Mouse (Mus musculus) CH12.LX (cell line): ENCODE data around the gene Bckdk. TPM values are rescaled to one million over a fixed set of nuclear protein-coding genes. Genes with fewer than 3 reads are reported as not detected.

Source experiments
- DNase-seq: peaks from one replicate; pipeline ENCODE4 v3.0.0-alpha.2; 2013; ENCODE audit errors: extremely low read depth
- H3K27ac ChIP-seq: 2 replicates; pipeline ENCODE4 v1.5.1; 2012; ENCODE audit warnings: low read depth, mild to moderate bottlenecking, control low read depth, moderate library complexity; ENCODE audit not compliant: insufficient read depth
- H3K27me3 ChIP-seq: replicated peaks from 2 replicates; pipeline ENCODE3; 2012; ENCODE audit warnings: inconsistent platforms
- H3K36me3 ChIP-seq, 2 experiments: replicated peaks in 1 of 2; 2 replicates each; pipeline versions ENCODE3 to v1.6.1; 2012; ENCODE audit warnings: inconsistent platforms in 1 of 2, low read length in 1 of 2, mild to moderate bottlenecking in 1 of 2, mixed read lengths in 1 of 2, moderate library complexity in 1 of 2; ENCODE audit not compliant: control insufficient read depth in 1 of 2, insufficient read depth in 1 of 2
- H3K4me1 ChIP-seq, 2 experiments: 2 replicates each; pipeline ENCODE4 v1.6.1; 2012; ENCODE audit warnings: inconsistent platforms in 1 of 2, moderate library complexity in 1 of 2; ENCODE audit not compliant: insufficient read depth in 2 of 2, control insufficient read depth in 1 of 2
- H3K4me2 ChIP-seq: 2 replicates; pipeline ENCODE4 v1.6.1; 2012; ENCODE audit warnings: low read depth, mild to moderate bottlenecking, control low read depth; ENCODE audit not compliant: poor library complexity, insufficient read depth, severe bottlenecking
- H3K4me3 ChIP-seq, 3 experiments: fragments of 150-350 bp in 1 of 3; sonication (generic) in 1 of 3; replicated peaks in 1 of 3; 2 replicates each; pipeline versions ENCODE3 to v1.5.1; 2011 to 2012; ENCODE audit warnings: low read depth in 2 of 3, low read length in 2 of 3, mild to moderate bottlenecking in 2 of 3, moderate library complexity in 2 of 3, control low read depth in 1 of 3, improper control_type of control experiment in 1 of 3, inconsistent platforms in 1 of 3, mixed read lengths in 1 of 3; ENCODE audit not compliant: poor library complexity in 1 of 3
- H3K79me2 ChIP-seq: replicated peaks from 2 replicates; pipeline ENCODE4 v1.6.1; 2012; ENCODE audit warnings: mild to moderate bottlenecking, moderate library complexity; ENCODE audit not compliant: control insufficient read depth, poor library complexity, insufficient read depth, severe bottlenecking; ENCODE audit errors: extremely low read depth
- H3K9ac ChIP-seq: 2 replicates; pipeline ENCODE4 v1.6.1; 2012; ENCODE audit warnings: low read depth, mild to moderate bottlenecking, control low read depth, moderate library complexity; ENCODE audit not compliant: insufficient read depth
- H3K9me3 ChIP-seq: replicated peaks from 2 replicates; pipeline ENCODE3; 2012; ENCODE audit warnings: low read length, inconsistent platforms, mixed read lengths
- CHD1 ChIP-seq: IDR thresholded peaks from 2 replicates; pipeline ENCODE4 v1.6.1; 2012; ENCODE audit warnings: low read depth, low read length, improper control_type of control experiment, inconsistent platforms
- CHD2 ChIP-seq: IDR thresholded peaks from 2 replicates; pipeline ENCODE4 v1.6.1; 2011; ENCODE audit warnings: low read length, improper control_type of control experiment
- ELF1 ChIP-seq: IDR thresholded peaks from 2 replicates; pipeline ENCODE4 v1.6.1; 2014; ENCODE audit warnings: low read depth, mild to moderate bottlenecking, inconsistent platforms, low read length, improper control_type of control experiment
- EP300 ChIP-seq: IDR thresholded peaks from 2 replicates; pipeline ENCODE4 v1.6.1; 2011; ENCODE audit warnings: low read length, improper control_type of control experiment
- ETS1 ChIP-seq: conservative IDR thresholded peaks from 2 replicates; pipeline ENCODE4 v1.6.1; 2012; ENCODE audit warnings: low read depth, mild to moderate bottlenecking, inconsistent platforms, low read length, improper control_type of control experiment, moderate library complexity
- GABPA ChIP-seq: IDR thresholded peaks from 2 replicates; pipeline ENCODE4 v1.6.1; 2012; ENCODE audit warnings: low read depth, low read length, improper control_type of control experiment, inconsistent platforms; ENCODE audit not compliant: insufficient replicate concordance
- IRF4 ChIP-seq: IDR thresholded peaks from 2 replicates; pipeline ENCODE4 v1.6.1; 2014; ENCODE audit warnings: low read depth, mild to moderate bottlenecking, inconsistent platforms, low read length, improper control_type of control experiment
- MAZ ChIP-seq: IDR thresholded peaks from 2 replicates; pipeline ENCODE4 v1.6.1; 2012; ENCODE audit warnings: low read depth, mild to moderate bottlenecking, inconsistent platforms, low read length, improper control_type of control experiment, moderate library complexity
- MEF2A ChIP-seq: IDR thresholded peaks from 2 replicates; pipeline ENCODE4 v1.6.1; 2014; ENCODE audit warnings: low read depth, mild to moderate bottlenecking, inconsistent platforms, low read length, improper control_type of control experiment, borderline replicate concordance
- MXI1 ChIP-seq: IDR thresholded peaks from 2 replicates; pipeline ENCODE4 v1.6.1; 2011; ENCODE audit warnings: mild to moderate bottlenecking, low read depth, low read length, improper control_type of control experiment
- NELFE ChIP-seq: IDR thresholded peaks from 2 replicates; pipeline ENCODE4 v1.6.1; 2011; ENCODE audit warnings: low read depth, low read length, improper control_type of control experiment
- POLR2AphosphoS2 ChIP-seq: IDR thresholded peaks from 2 replicates; pipeline ENCODE4 v1.6.1; 2011; ENCODE audit warnings: low read depth, low read length, improper control_type of control experiment
- RAD21 ChIP-seq: IDR thresholded peaks from 2 replicates; pipeline ENCODE4 v1.6.1; 2011; ENCODE audit warnings: low read depth, mild to moderate bottlenecking, low read length, improper control_type of control experiment, moderate library complexity
- TBP ChIP-seq: conservative IDR thresholded peaks from 2 replicates; pipeline ENCODE4 v1.6.1; 2011; ENCODE audit warnings: low read depth, low read length, improper control_type of control experiment
- ZC3H11A ChIP-seq: IDR thresholded peaks from 2 replicates; pipeline ENCODE4 v1.6.1; 2012; ENCODE audit warnings: low read depth, mild to moderate bottlenecking, inconsistent platforms, low read length, improper control_type of control experiment
- ZKSCAN1 ChIP-seq: IDR thresholded peaks from 2 replicates; pipeline ENCODE4 v1.6.1; 2012; ENCODE audit warnings: low read depth, inconsistent platforms, low read length, improper control_type of control experiment, borderline replicate concordance
- ZMIZ1 ChIP-seq: IDR thresholded peaks from 2 replicates; pipeline ENCODE4 v1.6.1; 2012; ENCODE audit warnings: low read depth, mild to moderate bottlenecking, inconsistent platforms, low read length, improper control_type of control experiment
- dilution Hi-C: fragments of 300-500 bp; cut with MboI; formaldehyde crosslinking; loops from 2 replicates; pipeline ENCODE4 v1.14.3; 2020; ENCODE audit warnings: low sequenced_read_pairs; ENCODE audit not compliant: extremely low pct_unique_long_range_greater_than_20kb, extremely low pct_ligation_motif_present
- in situ Hi-C: fragments of 300-500 bp; cut with MboI; formaldehyde crosslinking; loops from 3 replicates; pipeline ENCODE4 v1.14.3; 2019; ENCODE audit warnings: low sequenced_read_pairs, low pct_ligation_motif_present, low pct_unique_long_range_greater_than_20kb, mixed read lengths
- polyA plus RNA-seq: library from polyadenylated mRNA; unstranded; fragments of >175 nt; gene quantifications from 2 replicates; pipeline ENCODE4 v1.2.1, GENCODE M21; 2012; ENCODE audit warnings: low read depth; ENCODE audit not compliant: insufficient read length
- total RNA-seq, 2 experiments: library from RNA; depleted of rRNA; stranded (reverse); fragments of 300-350 nt in 1 of 2; fragments of >200 nt in 1 of 2; gene quantifications; 2 replicates each; pipeline ENCODE4 v1.2.3; 2012 to 2014

Gene Bckdk
- total and polyA plus RNA-seq, 3 experiments, result 38.4 to 62.7 (median 61.8) TPM

DNA sequence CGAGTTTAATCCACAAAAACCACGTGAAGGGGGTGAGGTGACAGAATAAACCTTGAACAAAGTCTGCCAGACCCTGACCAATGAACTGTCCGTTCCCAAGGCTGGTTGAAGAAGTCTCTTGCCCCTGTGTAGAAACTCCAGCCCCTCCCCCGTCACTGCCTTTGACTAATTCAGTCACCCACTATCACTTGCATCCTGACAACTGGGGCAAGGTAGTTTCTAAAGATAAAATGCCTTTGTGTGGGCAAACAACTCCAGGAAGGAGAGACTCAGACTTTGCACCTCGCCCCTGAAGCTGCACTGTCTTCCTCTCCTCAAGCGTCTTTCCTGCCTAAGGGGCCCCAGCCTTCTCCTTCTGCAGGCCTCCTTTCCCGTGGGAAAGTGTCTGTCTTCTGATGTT, 3.9 kb upstream of the Bckdk start:
- H3K79me2 ChIP-seq, result no peaks in the 10 kb centered on the region
- H3K4me1 ChIP-seq, result peaks cover 6 to 9% of the 10 kb centered on the region in 2 experiments; a peak in 3 of 4 replicates
- H3K9ac ChIP-seq, result no peak overlapping the region
- no peak for DNase-seq
- no peaks in the 10 kb centered on the region for H3K27me3 ChIP-seq
- H3K4me2 ChIP-seq, result no peak overlapping the region
- H3K4me3 ChIP-seq, result no peak overlapping the region
- dilution Hi-C loops (no loop called here), in situ Hi-C loops (no loop called here)
- peaks cover 3% of the 10 kb centered on the region for H3K9me3 ChIP-seq
- peaks cover 0 to 6% of the 10 kb centered on the region in 2 experiments for H3K36me3 ChIP-seq
- no peak overlapping the region for H3K27ac ChIP-seq
- TF ChIP-seq CHD1 (no peak), MEF2A (no peak), ETS1 (no peak), NELFE (no peak), MAZ (no peak), GABPA (no peak), ELF1 (no peak), RAD21 (no peak), MXI1 (no peak), CHD2 (no peak), ZKSCAN1 (no peak), ZMIZ1 (no peak), IRF4 (no peak), POLR2AphosphoS2 (no peak), TBP (no peak), EP300 (no peak)

- dilution Hi-C loops (no loop called here), in situ Hi-C loops (no loop called here)
- Histone ChIP-seq H3K36me3 (peaks cover 14 to 18% of the 10 kb centered on the region in 2 experiments), H3K27ac (no peak overlapping the region), H3K79me2 (no peaks in the 10 kb centered on the region), H3K4me2 (no peak overlapping the region), H3K9ac (no peak overlapping the region), H3K4me1 (peaks cover 7 to 15% of the 10 kb centered on the region in 2 experiments; a peak in 3 of 4 replicates), H3K27me3 (no peaks in the 10 kb centered on the region), H3K9me3 (no peaks in the 10 kb centered on the region), H3K4me3 (no peak overlapping the region)
- TF ChIP-seq ZC3H11A, result no peak
- no peak for DNase-seq
Observed at GRCm38 (mm10) chr7:127901772-127902171, 2.1 kb upstream of the Bckdk start.
